Mouse (Mus musculus): ENCODE measurements around the gene Atg4a.

DNA sequence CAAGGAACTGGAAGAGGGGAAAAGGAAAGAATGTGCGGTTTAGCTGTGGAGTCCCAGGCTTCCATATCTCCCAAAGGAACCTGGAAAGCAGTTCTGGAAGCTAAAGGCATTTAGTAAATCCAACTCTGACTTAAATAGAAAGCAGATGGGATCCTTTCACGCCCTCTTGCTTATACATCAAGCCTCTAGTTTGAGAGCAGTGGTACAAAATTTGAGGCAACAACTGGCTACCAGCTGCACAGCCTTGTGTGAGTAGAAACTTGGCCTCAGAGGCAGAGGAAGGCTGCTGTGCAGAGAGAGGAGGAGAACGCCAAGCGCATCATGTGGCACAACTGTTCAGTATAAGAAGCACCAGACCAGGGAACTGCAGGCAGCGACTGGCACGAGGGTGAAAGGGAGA is 35.4 kb upstream of the Atg4a start:
- TF ChIP-seq CTCF (IDR thresholded peaks at IDR 0.05; ENCODE audit: low read depth, low read length), result no peak
- no peak for TF ChIP-seq POLR2A (IDR thresholded peaks at IDR 0.05; ENCODE audit: borderline replicate concordance, low read depth, low read length)
